In genomic region chr2:30472731-30473351, GRCm38 (mm10) we compare ENCODE assay signal across 8 mouse cellular contexts. TPM values are rescaled to one million over a fixed set of nuclear protein-coding genes. Genes with fewer than 3 reads are reported as not detected.
DNase-seq lines count a peak whose midpoint lies in the region; ATAC-seq and TF ChIP-seq lines count a peak whose summit lies in the region.

No protein-coding gene starts in this region.

- H3K27me3 ChIP-seq in forebrain, embryonic 12.5 days: peaks cover 20% of the 10 kb centered on the region
- H3K27me3 ChIP-seq in limb, embryonic 12.5 days: peaks cover 6% of the 10 kb centered on the region; the same call in 1 of the 2 replicates
- H3K27me3 ChIP-seq in myocyte (ENCODE audit: control insufficient read depth, insufficient read depth, insufficient read length): no peaks in the 10 kb centered on the region

- peaks cover 41% of the 10 kb centered on the region for H3K4me1 ChIP-seq in forebrain, embryonic 12.5 days
- peaks cover 28% of the 10 kb centered on the region for H3K4me1 ChIP-seq in limb, embryonic 12.5 days (replicated peaks)

- no peaks in the 10 kb centered on the region for H3K79me2 ChIP-seq in myocyte (ENCODE audit: control insufficient read depth, insufficient read depth)

- DNase-seq in layer of hippocampus, adult 2 months (ENCODE audit: low spot score in 2 of 2): peak in 1 of 2 experiments; percentile 29
- DNase-seq in layer of hippocampus, adult 8-10 months (ENCODE audit: low spot score in 2 of 2): no peak
- peak; percentile 42 for DNase-seq in adipocyte (ENCODE audit: low spot score)
- peak; percentile 54 for DNase-seq in heart, postnatal 4 days

- under 1% methylated on average over 54 of the region's 60 CpGs for WGBS in forebrain, embryonic 12.5 days
- under 1% methylated on average over 60 of the region's 60 CpGs for WGBS in limb, embryonic 12.5 days

- no peaks in the 10 kb centered on the region for H3K9me3 ChIP-seq in forebrain, embryonic 12.5 days
- no peaks in the 10 kb centered on the region for H3K9me3 ChIP-seq in limb, embryonic 12.5 days

- TF ChIP-seq POLR2A in myocyte (IDR thresholded peaks at IDR 0.05; ENCODE audit: insufficient read length, low read depth): peak; percentile 31

- H3ac ChIP-seq in myocyte (ENCODE audit: control insufficient read depth, insufficient read length): peak overlapping the region; percentile 95

- ATAC-seq in forebrain, embryonic 12.5 days (ENCODE audit: low FRiP score): no peak
- ATAC-seq in limb, embryonic 12.5 days (ENCODE audit: insufficient number of reproducible peaks, insufficient read depth, low FRiP score, low TSS enrichment, low read depth): no peak
- no peak for ATAC-seq in frontal cortex, adult (ENCODE audit: low TSS enrichment)

- no peaks in the 10 kb centered on the region for H3K36me3 ChIP-seq in forebrain, embryonic 12.5 days (replicated peaks)
- H3K36me3 ChIP-seq in limb, embryonic 12.5 days: no peaks in the 10 kb centered on the region
- H3K36me3 ChIP-seq in myocyte (ENCODE audit: control insufficient read depth, insufficient read depth): no peaks in the 10 kb centered on the region

- peak overlapping the region; percentile 96 for H3K4me2 ChIP-seq in forebrain, embryonic 12.5 days
- peak overlapping the region; percentile 98 for H3K4me2 ChIP-seq in limb, embryonic 12.5 days
- peak overlapping the region; percentile 67 for H3K4me2 ChIP-seq in myocyte (ENCODE audit: low read depth)

- TF ChIP-seq CTCF in layer of hippocampus, adult 2 months (conservative IDR thresholded peaks at IDR 0.05): no peak

- peak overlapping the region; percentile 95 for H3K9ac ChIP-seq in forebrain, embryonic 12.5 days
- H3K9ac ChIP-seq in limb, embryonic 12.5 days (replicated peaks): peak overlapping the region; percentile 100

- peak overlapping the region; percentile 91 for H3K27ac ChIP-seq in layer of hippocampus, adult 2 months
- peak overlapping the region; percentile 95 for H3K27ac ChIP-seq in forebrain, embryonic 12.5 days
- peak overlapping the region; percentile 98 for H3K27ac ChIP-seq in limb, embryonic 12.5 days

- H3K4me3 ChIP-seq in layer of hippocampus, adult 2 months: peak overlapping the region; percentile 77
- H3K4me3 ChIP-seq in forebrain, embryonic 12.5 days (replicated peaks): peak overlapping the region; percentile 93
- peak overlapping the region; percentile 97 for H3K4me3 ChIP-seq in limb, embryonic 12.5 days (replicated peaks)
- H3K4me3 ChIP-seq in myocyte: peak overlapping the region; percentile 68

TF ChIP-seq in myocyte, 11 proteins besides CTCF, POLR2A, EP300 and RAD21:
- TF ChIP-seq POLR2AphosphoS2 (IDR thresholded peaks at IDR 0.05; ENCODE audit: insufficient read length, low read depth): no peak
- TF ChIP-seq MYOD1 (IDR thresholded peaks at IDR 0.05; ENCODE audit: control insufficient read depth in 1 of 3, insufficient read length in 2 of 3, low read depth in 2 of 3): peak in 1 of 3 experiments; percentile 43
- TF ChIP-seq SRF (IDR thresholded peaks at IDR 0.05; ENCODE audit: control insufficient read depth, insufficient read length, low read depth): no peak
- TF ChIP-seq CEBPB (IDR thresholded peaks at IDR 0.05; ENCODE audit: insufficient read depth, poor library complexity, severe bottlenecking): no peak
- no peak for TF ChIP-seq MAX (IDR thresholded peaks at IDR 0.05; ENCODE audit: low read depth)
- peak in 2 of 3 experiments; percentile 41 to 66 for TF ChIP-seq MYOG (IDR thresholded peaks at IDR 0.05; ENCODE audit: control insufficient read depth in 1 of 3, insufficient read depth in 1 of 3, insufficient read length in 2 of 3, low read depth in 2 of 3)

RNA-seq across cellular contexts. Expression of gene Ier5l, which starts 1.2 kb away (rescaled TPM):
- total RNA-seq in layer of hippocampus, adult 2 months (2021): 10 to 100 TPM; 12.2 to 13.1 TPM
- total RNA-seq in layer of hippocampus, adult 8-10 months (2022): 10 to 100 TPM; 11.6 to 12.5 (median 12.4) TPM
- 2.3 and 2.7 TPM in 2 replicates for polyA plus RNA-seq in forebrain, embryonic 12.5 days (2016; fragmentation: Nextera tagmentation; extraction: Ambion mirVana)
- total RNA-seq in heart, postnatal 4 days (2021): 10 to 100 TPM; 10.7 to 12.1 TPM
- polyA plus RNA-seq in limb, embryonic 12.5 days (2016; fragmentation: Nextera tagmentation; extraction: Ambion mirVana): 3.6 and 4.5 TPM in 2 replicates
- 20.5 TPM for polyA plus RNA-seq in myocyte (2012; fragmentation: generic; extraction: Trizol)

RNA-seq across cellular contexts. Expression of gene Ptpa, which starts 57.0 kb away (rescaled TPM):
- 100 to 1,000 TPM; 152 to 168 TPM for total RNA-seq in layer of hippocampus, adult 2 months (2021)
- 100 to 1,000 TPM; 165 to 175 (median 173) TPM for total RNA-seq in layer of hippocampus, adult 8-10 months (2022)
- polyA plus RNA-seq in forebrain, embryonic 12.5 days (2016; fragmentation: Nextera tagmentation; extraction: Ambion mirVana): 131 and 144 TPM in 2 replicates
- total RNA-seq in heart, postnatal 4 days (2021): 100 to 1,000 TPM; 139 TPM
- 154 and 155 TPM in 2 replicates for polyA plus RNA-seq in limb, embryonic 12.5 days (2016; fragmentation: Nextera tagmentation; extraction: Ambion mirVana)
- 151 TPM for polyA plus RNA-seq in myocyte (2012; fragmentation: generic; extraction: Trizol)

RNA-seq across cellular contexts. Expression of gene Crat, which starts 57.2 kb away (rescaled TPM):
- 10 to 100 TPM; 50.9 to 51.6 TPM for total RNA-seq in layer of hippocampus, adult 2 months (2021)
- 10 to 100 TPM; 48.9 to 59.3 (median 50.7) TPM for total RNA-seq in layer of hippocampus, adult 8-10 months (2022)
- polyA plus RNA-seq in forebrain, embryonic 12.5 days (2016; fragmentation: Nextera tagmentation; extraction: Ambion mirVana): 22.5 and 23.0 TPM in 2 replicates
- 100 to 1,000 TPM; 379 to 401 TPM for total RNA-seq in heart, postnatal 4 days (2021)
- 24.4 and 27.5 TPM in 2 replicates for polyA plus RNA-seq in limb, embryonic 12.5 days (2016; fragmentation: Nextera tagmentation; extraction: Ambion mirVana)
- 42.2 TPM for polyA plus RNA-seq in myocyte (2012; fragmentation: generic; extraction: Trizol)

Comparison
In these comparisons a context has a peak if more than half of its experiments do, and no peak if none do; other contexts are left out.
1. DNase-seq: peak in adipocyte (single experiment) and heart, postnatal 4 days (single experiment); none in layer of hippocampus, adult 8-10 months (0 of 2).
2. RNA of gene Crat, which starts 57.2 kb away (total RNA-seq): 379 to 401 TPM in heart, postnatal 4 days; 48.9 to 59.3 TPM in layer of hippocampus, adult 8-10 months and 50.9 to 51.6 TPM in layer of hippocampus, adult 2 months; every median in the first group is over 4 times any median in the second.
3. Peak in every context shown above with its lines, with median percentiles within 50 percentile points of each other: H3K27ac ChIP-seq, H3K4me3 ChIP-seq and H3K4me2 ChIP-seq.